Mouse (Mus musculus) c-Kit-positive CD71-positive TER-119-positive erythroid progenitor cells, embryonic 14.5 days (primary cell): ENCODE results near the gene Itga5.
A peak's percentile ranks its signal among the peaks of the same experiment; 100 is the strongest.

Experiments
- DNase-seq: peaks from one replicate; pipeline ENCODE4 v3.0.0-alpha.2; 2013; ENCODE audit warnings: low spot score

Gene Itga5

GRCm38 (mm10) chr15:103365471-103366375, 840 bp downstream of the Itga5 start:
- no peak for DNase-seq

GRCm38 (mm10) chr15:103364761-103365160, 1.8 kb downstream of the Itga5 start:
- DNase-seq = no peak

- DNase-seq = no peak
Observed at GRCm38 (mm10) chr15:103363809-103364208, 2.8 kb downstream of the Itga5 start.

GRCm38 (mm10) chr15:103362950-103363349, 3.6 kb downstream of the Itga5 start:
- DNase-seq = no peak

GRCm38 (mm10) chr15:103362333-103362732, 4.2 kb downstream of the Itga5 start:
- DNase-seq = no peak

GRCm38 (mm10) chr15:103361269-103361668, 5.3 kb downstream of the Itga5 start:
- DNase-seq = no peak

GRCm38 (mm10) chr15:103359869-103360602, 6.5 kb downstream of the Itga5 start:
- DNase-seq = no peak

GRCm38 (mm10) chr15:103359122-103359510, 7.4 kb downstream of the Itga5 start:
- DNase-seq = no peak

- DNase-seq = no peak
Observed at GRCm38 (mm10) chr15:103358278-103359121, 8.1 kb downstream of the Itga5 start.

GRCm38 (mm10) chr15:103357817-103358216, 8.7 kb downstream of the Itga5 start:
- DNase-seq = no peak

- no peak for DNase-seq
Observed at GRCm38 (mm10) chr15:103356130-103356529, 10.4 kb downstream of the Itga5 start.

GRCm38 (mm10) chr15:103355420-103355819, 11.1 kb downstream of the Itga5 start:
- DNase-seq = no peak

- no peak for DNase-seq
Observed at GRCm38 (mm10) chr15:103354690-103355089, 11.9 kb downstream of the Itga5 start.

- no peak for DNase-seq
Observed at GRCm38 (mm10) chr15:103353511-103354256, 12.9 kb downstream of the Itga5 start.

- no peak for DNase-seq
Observed at GRCm38 (mm10) chr15:103352856-103353255, 13.7 kb downstream of the Itga5 start.

- DNase-seq = no peak
Observed at GRCm38 (mm10) chr15:103347275-103347684, 19.3 kb downstream of the Itga5 start.

GRCm38 (mm10) chr15:103345789-103346188, 20.8 kb downstream of the Itga5 start:
- no peak for DNase-seq

GRCm38 (mm10) chr15:103343556-103343955, 23.0 kb downstream of the Itga5 start:
- DNase-seq = no peak

- no peak for DNase-seq
Observed at GRCm38 (mm10) chr15:103343008-103343407, 23.6 kb downstream of the Itga5 start.

GRCm38 (mm10) chr15:103342415-103342814, 24.1 kb downstream of the Itga5 start:
- DNase-seq = peak; percentile 80

- no peak for DNase-seq
Observed at GRCm38 (mm10) chr15:103341547-103341946, 25.0 kb downstream of the Itga5 start.
